Mouse (Mus musculus) midbrain, embryonic 13.5 days (tissue): ENCODE data around the gene Tma16. TPM values are rescaled to one million over a fixed set of nuclear protein-coding genes. Genes with fewer than 3 reads are reported as not detected.

Source experiments
- ATAC-seq: fragments of 200-750 bp; cut with Nextera tagmentation; 2 replicates; pipeline ENCODE4 v1.8.0; 2017; ENCODE audit warnings: mild to moderate bottlenecking, moderate TSS enrichment, moderate library complexity
- H3K27ac ChIP-seq: fragments of 300-500 bp; sonication (generic); 2 replicates; pipeline ENCODE4 v1.5.1; 2015; ENCODE audit warnings: inconsistent platforms, mild to moderate bottlenecking, moderate library complexity
- H3K27me3 ChIP-seq: fragments of 300-500 bp; sonication (generic); 2 replicates; pipeline ENCODE4 v1.6.1; 2015; ENCODE audit warnings: mild to moderate bottlenecking, inconsistent platforms
- H3K36me3 ChIP-seq: fragments of 300-500 bp; sonication (generic); 2 replicates; pipeline ENCODE4 v1.6.1; 2015; ENCODE audit warnings: mild to moderate bottlenecking, inconsistent platforms
- H3K4me1 ChIP-seq: fragments of 300-500 bp; sonication (generic); replicated peaks from 2 replicates; pipeline ENCODE4 v1.6.1; 2015; ENCODE audit warnings: inconsistent platforms
- H3K4me2 ChIP-seq: fragments of 300-500 bp; sonication (generic); replicated peaks from 2 replicates; pipeline ENCODE4 v1.6.1; 2015; ENCODE audit warnings: moderate library complexity, mild to moderate bottlenecking, inconsistent platforms
- H3K4me3 ChIP-seq: fragments of 300-500 bp; sonication (generic); replicated peaks from 2 replicates; pipeline ENCODE4 v1.5.1; 2015; ENCODE audit warnings: mild to moderate bottlenecking, inconsistent platforms
- H3K9ac ChIP-seq: fragments of 300-500 bp; sonication (generic); replicated peaks from 2 replicates; pipeline ENCODE4 v1.6.1; 2015; ENCODE audit warnings: mild to moderate bottlenecking, inconsistent platforms
- H3K9me3 ChIP-seq: fragments of 300-500 bp; sonication (generic); 2 replicates; pipeline ENCODE4 v1.6.1; 2016; ENCODE audit warnings: mild to moderate bottlenecking, inconsistent platforms
- WGBS: fragments of 180-500 bp; shearing (Covaris S2); methylation state at CpG from one replicate; pipeline ENCODE4 v1.1.7; 2015; 5-methylcytosine and 5-hydroxymethylcytosine counted together
- polyA plus RNA-seq: library from polyadenylated mRNA; unstranded; fragments of >200 nt; fragmentation: Nextera tagmentation; extraction: Ambion mirVana; gene quantifications from 2 replicates; pipeline ENCODE4 v1.2.1, GENCODE M21; 2015

Tma16 gene
- polyA plus RNA-seq, 1 experiment from 2014 or later = 11.8 TPM

- Histone ChIP-seq H3K9me3 (no peaks in the 10 kb centered on the region), H3K36me3 (no peaks in the 10 kb centered on the region), H3K9ac (no peak overlapping the region), H3K4me2 (no peak overlapping the region), H3K27ac (no peak overlapping the region), H3K4me1 (no peaks in the 10 kb centered on the region), H3K27me3 (no peaks in the 10 kb centered on the region), H3K4me3 (no peak overlapping the region)
- no peak for ATAC-seq
Observed at GRCm38 (mm10) chr8:66457057-66457456, 29.3 kb downstream of the Tma16 start.

- H3K36me3 ChIP-seq = no peaks in the 10 kb centered on the region
- no peak overlapping the region for H3K27ac ChIP-seq
- no peaks in the 10 kb centered on the region for H3K27me3 ChIP-seq
- H3K9me3 ChIP-seq = no peaks in the 10 kb centered on the region
- WGBS = 23% methylated on average over 5 of the region's 5 CpGs
- H3K9ac ChIP-seq = no peak overlapping the region
- no peak overlapping the region for H3K4me3 ChIP-seq
- H3K4me2 ChIP-seq = no peak overlapping the region
- no peak for ATAC-seq
- no peaks in the 10 kb centered on the region for H3K4me1 ChIP-seq
Observed at GRCm38 (mm10) chr8:66450691-66451090, 35.6 kb downstream of the Tma16 start.

GRCm38 (mm10) chr8:66445351-66445750, 41.0 kb downstream of the Tma16 start:
- no peaks in the 10 kb centered on the region for H3K27me3 ChIP-seq
- H3K36me3 ChIP-seq = no peaks in the 10 kb centered on the region
- H3K4me2 ChIP-seq = no peak overlapping the region
- no peak overlapping the region for H3K27ac ChIP-seq
- no peak overlapping the region for H3K4me3 ChIP-seq
- no peaks in the 10 kb centered on the region for H3K4me1 ChIP-seq
- 84% methylated on average over 3 of the region's 3 CpGs for WGBS
- no peaks in the 10 kb centered on the region for H3K9me3 ChIP-seq
- no peak for ATAC-seq
- H3K9ac ChIP-seq = no peak overlapping the region

- Histone ChIP-seq H3K4me1 (no peaks in the 10 kb centered on the region), H3K36me3 (no peaks in the 10 kb centered on the region), H3K4me3 (no peak overlapping the region), H3K27me3 (no peaks in the 10 kb centered on the region), H3K9ac (no peak overlapping the region), H3K4me2 (no peak overlapping the region), H3K27ac (no peak overlapping the region), H3K9me3 (no peaks in the 10 kb centered on the region)
- ATAC-seq = no peak
- 79% methylated on average over 5 of the region's 5 CpGs for WGBS
Observed at GRCm38 (mm10) chr8:66444141-66444540, 42.2 kb downstream of the Tma16 start.

GRCm38 (mm10) chr8:66442778-66443177, 43.6 kb downstream of the Tma16 start:
- 7% methylated on average over 1 of the region's 1 CpGs for WGBS
- no peaks in the 10 kb centered on the region for H3K4me1 ChIP-seq
- H3K27me3 ChIP-seq = no peaks in the 10 kb centered on the region
- H3K36me3 ChIP-seq = no peaks in the 10 kb centered on the region
- no peak overlapping the region for H3K4me2 ChIP-seq
- H3K9me3 ChIP-seq = no peaks in the 10 kb centered on the region
- H3K4me3 ChIP-seq = no peak overlapping the region
- peak; percentile 61 for ATAC-seq
- H3K9ac ChIP-seq = no peak overlapping the region
- no peak overlapping the region for H3K27ac ChIP-seq

GRCm38 (mm10) chr8:66441123-66441522, 45.2 kb downstream of the Tma16 start:
- Histone ChIP-seq H3K27me3 (no peaks in the 10 kb centered on the region), H3K4me1 (no peaks in the 10 kb centered on the region), H3K9ac (no peak overlapping the region), H3K27ac (no peak overlapping the region), H3K9me3 (no peaks in the 10 kb centered on the region), H3K4me2 (no peak overlapping the region), H3K36me3 (no peaks in the 10 kb centered on the region), H3K4me3 (no peak overlapping the region)
- ATAC-seq = peak; percentile 84
- 11% methylated on average over 1 of the region's 1 CpGs for WGBS

GRCm38 (mm10) chr8:66438468-66438867, 47.9 kb downstream of the Tma16 start:
- Histone ChIP-seq H3K27me3 (no peaks in the 10 kb centered on the region), H3K4me1 (no peaks in the 10 kb centered on the region), H3K4me3 (no peak overlapping the region), H3K27ac (no peak overlapping the region), H3K4me2 (no peak overlapping the region), H3K36me3 (no peaks in the 10 kb centered on the region), H3K9ac (no peak overlapping the region), H3K9me3 (no peaks in the 10 kb centered on the region)
- whole genome bisulfite sequencing = 84% methylated on average over 4 of the region's 4 CpGs
- ATAC-seq = no peak

- Histone ChIP-seq H3K4me1 (no peaks in the 10 kb centered on the region), H3K4me2 (no peak overlapping the region), H3K4me3 (no peak overlapping the region), H3K27me3 (no peaks in the 10 kb centered on the region), H3K9me3 (no peaks in the 10 kb centered on the region), H3K27ac (no peak overlapping the region), H3K36me3 (no peaks in the 10 kb centered on the region), H3K9ac (no peak overlapping the region)
- WGBS = 87% methylated on average over 3 of the region's 3 CpGs
- ATAC-seq = no peak
Observed at GRCm38 (mm10) chr8:66437929-66438328, 48.4 kb downstream of the Tma16 start.

- no peak for ATAC-seq
- Histone ChIP-seq H3K9me3 (no peaks in the 10 kb centered on the region), H3K4me3 (no peak overlapping the region), H3K27ac (no peak overlapping the region), H3K27me3 (no peaks in the 10 kb centered on the region), H3K9ac (no peak overlapping the region), H3K4me1 (no peaks in the 10 kb centered on the region), H3K4me2 (no peak overlapping the region), H3K36me3 (no peaks in the 10 kb centered on the region)
- 97% methylated on average over 1 of the region's 1 CpGs for WGBS
Observed at GRCm38 (mm10) chr8:66436804-66437203, 49.5 kb downstream of the Tma16 start.

- Histone ChIP-seq H3K4me1 (no peaks in the 10 kb centered on the region), H3K9me3 (no peaks in the 10 kb centered on the region), H3K4me3 (no peak overlapping the region), H3K27me3 (no peaks in the 10 kb centered on the region), H3K4me2 (no peak overlapping the region), H3K36me3 (no peaks in the 10 kb centered on the region), H3K9ac (no peak overlapping the region), H3K27ac (no peak overlapping the region)
- no peak for ATAC-seq
Observed at GRCm38 (mm10) chr8:66433577-66433976, 52.8 kb downstream of the Tma16 start.

GRCm38 (mm10) chr8:66430639-66431038, 55.7 kb downstream of the Tma16 start:
- H3K27ac ChIP-seq = no peak overlapping the region
- no peak overlapping the region for H3K4me3 ChIP-seq
- 71% methylated on average over 2 of the region's 2 CpGs for WGBS
- ATAC-seq = no peak
- H3K9me3 ChIP-seq = no peaks in the 10 kb centered on the region
- H3K4me2 ChIP-seq = no peak overlapping the region
- H3K9ac ChIP-seq = no peak overlapping the region
- no peaks in the 10 kb centered on the region for H3K4me1 ChIP-seq
- no peaks in the 10 kb centered on the region for H3K27me3 ChIP-seq
- no peaks in the 10 kb centered on the region for H3K36me3 ChIP-seq
